Mouse (Mus musculus) spleen, adult 2 months (tissue): ENCODE results near the gene Tulp4.

ENCODE experiments used
- CTCF ChIP-seq: fragments of 200-500 bp; IDR thresholded peaks from 2 replicates; pipeline ENCODE4 v1.5.1; 2011; ENCODE audit warnings: mild to moderate bottlenecking, inconsistent platforms; ENCODE audit not compliant: insufficient read depth, insufficient read length, insufficient replicate concordance; ENCODE audit errors: extremely low read depth
- POLR2A ChIP-seq: fragments of 200-500 bp; IDR thresholded peaks from 2 replicates; pipeline ENCODE4 v1.6.1; 2011; ENCODE audit warnings: low read depth, low read length, inconsistent platforms

- TF ChIP-seq CTCF, result no peak
- no peak for TF ChIP-seq POLR2A
Measured at GRCm38 (mm10) chr17:6198670-6199069, 92.4 kb downstream of the Tulp4 start.
